Mouse (Mus musculus) adipose tissue, adult 10 weeks (tissue): Measurements from ENCODE around the gene Tmem189. TPM values are rescaled to one million over a fixed set of nuclear protein-coding genes. Genes with fewer than 3 reads are reported as not detected.

Experiments
- polyA plus RNA-seq: library from polyadenylated mRNA; stranded (reverse); fragments of 350-450 nt; fragmentation: Illumina TruSeq; extraction: RNeasy Lipid Tissue Mini Kit (QIAGEN cat#74804); gene quantifications from one replicate; pipeline ENCODE4 v1.2.3, GENCODE M21; 2014; ENCODE audit warnings: low read depth, low replicate concordance

Tmem189 gene
- polyA plus RNA-seq, result 96.8 TPM

GRCm38 (mm10) chr2:167689501-167690218 is at the start of gene Tmem189:
Gene Tmem189 (minus strand): TSS chr2:167689822.

GRCm38 (mm10) chr2:167688498-167689451 is 847 bp downstream of the Tmem189 start, which contains the start of gene Cebpb:
Gene Cebpb (plus strand): TSS chr2:167688915.

GRCm38 (mm10) chr2:167661270-167662203 is 28.1 kb downstream of the Tmem189 start, which contains the start of gene Gm20431:
Gene Gm20431 (minus strand): TSS chr2:167661496.

GRCm38 (mm10) chr2:167631591-167632448 is 57.8 kb downstream of the Tmem189 start, which contains the start of gene Ube2v1:
Gene Ube2v1 (minus strand): TSS chr2:167632095.

Other genes starting within 250 kb of the Tmem189 start
- gene Rnf114, start 197.2 kb downstream of the Tmem189 start, polyA plus RNA-seq, result 72.6 TPM
- 13.1 TPM for gene Spata2, start 196.9 kb downstream of the Tmem189 start, polyA plus RNA-seq
- 3.5 TPM for gene Snai1, start 151.6 kb downstream of the Tmem189 start, polyA plus RNA-seq
- 134 TPM for gene Ube2v1, start 57.7 kb downstream of the Tmem189 start, polyA plus RNA-seq
- gene Gm20431, start 28.3 kb downstream of the Tmem189 start, polyA plus RNA-seq, result 0.61 TPM
- gene Cebpb, start 907 bp downstream of the Tmem189 start, polyA plus RNA-seq, result 18.6 TPM
- gene Ptpn1, start 242.2 kb upstream of the Tmem189 start, polyA plus RNA-seq, result 29.8 TPM